Mouse (Mus musculus) neural tube, embryonic 11.5 days (tissue): ENCODE data around the gene Hopx. TPM values are rescaled to one million over a fixed set of nuclear protein-coding genes. Genes with fewer than 3 reads are reported as not detected.
A peak's percentile ranks its signal among the peaks of the same experiment; 100 is the strongest.

ENCODE experiments used
- ATAC-seq: fragments of 200-750 bp; cut with Nextera tagmentation; 2 replicates; pipeline ENCODE4 v1.8.0; 2017; ENCODE audit warnings: moderate number of reproducible peaks, mild to moderate bottlenecking, moderate TSS enrichment, moderate library complexity; ENCODE audit not compliant: insufficient read depth, low FRiP score, low TSS enrichment
- DNase-seq: peaks from one replicate; pipeline ENCODE4 v3.0.0-alpha.2; 2015; ENCODE audit warnings: low spot score
- H3K27ac ChIP-seq: fragments of 300-500 bp; sonication (generic); 2 replicates; pipeline ENCODE4 v1.5.1; 2014; ENCODE audit warnings: low read depth, mild to moderate bottlenecking, low read length
- H3K27me3 ChIP-seq: fragments of 300-500 bp; sonication (generic); 2 replicates; pipeline ENCODE4 v1.6.1; 2014; ENCODE audit warnings: mild to moderate bottlenecking, low read length, mixed read lengths; ENCODE audit not compliant: control insufficient read depth, insufficient read depth
- H3K36me3 ChIP-seq: fragments of 300-500 bp; sonication (generic); 2 replicates; pipeline ENCODE4 v1.6.1; 2014; ENCODE audit warnings: mild to moderate bottlenecking, low read length, moderate library complexity, mixed read lengths; ENCODE audit not compliant: control insufficient read depth, insufficient read depth
- H3K4me1 ChIP-seq: fragments of 300-500 bp; sonication (generic); 2 replicates; pipeline ENCODE4 v1.6.1; 2014; ENCODE audit warnings: low read length, mixed read lengths; ENCODE audit not compliant: control insufficient read depth, insufficient read depth
- H3K4me2 ChIP-seq: fragments of 300-500 bp; sonication (generic); 2 replicates; pipeline ENCODE4 v1.6.1; 2014; ENCODE audit warnings: low read depth, mild to moderate bottlenecking, moderate library complexity
- H3K4me3 ChIP-seq: fragments of 300-500 bp; sonication (generic); 2 replicates; pipeline ENCODE4 v1.5.1; 2014; ENCODE audit warnings: low read depth, low read length
- H3K9ac ChIP-seq: fragments of 300-500 bp; sonication (generic); 2 replicates; pipeline ENCODE4 v1.6.1; 2014; ENCODE audit warnings: mild to moderate bottlenecking, low read length
- H3K9me3 ChIP-seq: fragments of 300-500 bp; sonication (generic); 2 replicates; pipeline ENCODE4 v1.6.1; 2016; ENCODE audit warnings: low read length; ENCODE audit not compliant: control insufficient read depth
- WGBS: fragments of 180-500 bp; shearing (Covaris S2); extraction: QIAGEN DNeasy Blood & Tissue Kit; methylation state at CpG from one replicate; pipeline ENCODE4 v1.1.7; 2014; 5-methylcytosine and 5-hydroxymethylcytosine counted together
- polyA plus RNA-seq: library from polyadenylated mRNA; unstranded; fragments of >200 nt; fragmentation: Nextera tagmentation; extraction: Ambion mirVana; gene quantifications from 2 replicates; pipeline ENCODE4 v1.2.1, GENCODE M21; 2014

The Hopx gene
- polyA plus RNA-seq, 1 experiment from 2014 or later, result 1.6 TPM

DNA sequence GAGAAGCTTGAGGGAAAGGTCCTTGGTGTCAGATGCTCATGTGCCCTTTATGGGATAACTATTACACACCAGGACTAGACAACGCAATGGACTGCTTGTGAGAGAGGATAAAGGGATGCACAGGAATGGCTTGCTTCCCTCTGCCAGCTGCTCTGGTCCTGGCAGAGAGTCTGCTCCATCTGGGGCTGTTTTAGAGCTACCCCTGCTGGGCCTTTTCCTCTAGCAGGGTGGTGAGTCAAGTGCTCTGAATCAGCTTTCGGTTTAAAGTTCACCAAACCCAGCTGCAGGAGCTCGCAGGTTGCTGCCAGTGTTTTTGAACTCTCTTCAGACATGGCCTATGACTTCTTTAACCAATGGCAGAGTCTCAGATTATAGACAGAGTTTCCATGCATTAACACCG, 39.0 kb downstream of the Hopx start:
- 93% methylated on average over 4 of the region's 4 CpGs for WGBS
- no peak for ATAC-seq
- no peaks in the 10 kb centered on the region for H3K4me1 ChIP-seq

GRCm38 (mm10) chr5:77074914-77075313, 40.0 kb downstream of the Hopx start:
- ATAC-seq (no peak), DNase-seq (no peak)
- no peaks in the 10 kb centered on the region for H3K9me3 ChIP-seq
- H3K9ac ChIP-seq, result no peak overlapping the region
- no peaks in the 10 kb centered on the region for H3K36me3 ChIP-seq
- 84% methylated on average over 2 of the region's 2 CpGs for WGBS
- H3K4me2 ChIP-seq, result no peak overlapping the region
- H3K27ac ChIP-seq, result no peak overlapping the region
- H3K4me3 ChIP-seq, result no peak overlapping the region
- no peaks in the 10 kb centered on the region for H3K27me3 ChIP-seq
- no peaks in the 10 kb centered on the region for H3K4me1 ChIP-seq

More for the DNA sequence above, 39.0 kb downstream of the Hopx start:
- no peak overlapping the region for H3K27ac ChIP-seq
- H3K9ac ChIP-seq, result no peak overlapping the region
- H3K36me3 ChIP-seq, result no peaks in the 10 kb centered on the region
- no peaks in the 10 kb centered on the region for H3K9me3 ChIP-seq
- no peak overlapping the region for H3K4me3 ChIP-seq
- no peak for DNase-seq
- no peak overlapping the region for H3K4me2 ChIP-seq
- no peaks in the 10 kb centered on the region for H3K27me3 ChIP-seq

GRCm38 (mm10) chr5:77073794-77074193, 41.1 kb downstream of the Hopx start:
- DNase-seq (no peak), ATAC-seq (no peak)
- no peaks in the 10 kb centered on the region for H3K4me1 ChIP-seq
- no peaks in the 10 kb centered on the region for H3K9me3 ChIP-seq
- no peak overlapping the region for H3K4me2 ChIP-seq
- no peak overlapping the region for H3K27ac ChIP-seq
- H3K27me3 ChIP-seq, result no peaks in the 10 kb centered on the region
- no peak overlapping the region for H3K4me3 ChIP-seq
- no peaks in the 10 kb centered on the region for H3K36me3 ChIP-seq
- H3K9ac ChIP-seq, result no peak overlapping the region
- 85% methylated on average over 8 of the region's 8 CpGs for WGBS

- no peaks in the 10 kb centered on the region for H3K9me3 ChIP-seq
Observed at GRCm38 (mm10) chr5:77071626-77072025, 43.3 kb downstream of the Hopx start.

DNA sequence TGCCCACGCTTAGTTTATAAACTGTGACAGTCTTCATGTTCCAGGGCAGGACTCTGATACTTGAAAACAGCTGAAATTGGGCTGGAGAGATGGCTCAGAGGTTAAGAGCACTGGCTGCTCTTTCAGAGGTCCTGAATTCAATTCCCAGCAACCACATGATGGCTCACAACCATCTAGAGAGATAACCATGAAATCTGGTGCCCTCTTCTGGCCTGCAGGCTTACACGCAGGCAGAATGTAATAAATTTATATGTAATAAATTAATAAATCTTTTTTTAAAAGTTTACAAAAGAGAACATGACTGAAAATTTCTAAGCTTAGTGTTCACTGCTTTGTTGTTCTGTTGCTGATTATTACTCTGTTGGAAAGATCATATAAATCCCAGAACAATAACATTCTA, 43.9 kb downstream of the Hopx start:
- Histone ChIP-seq H3K9me3 (no peaks in the 10 kb centered on the region), H3K9ac (no peak overlapping the region), H3K27me3 (no peaks in the 10 kb centered on the region), H3K36me3 (no peaks in the 10 kb centered on the region), H3K4me2 (no peak overlapping the region), H3K27ac (no peak overlapping the region), H3K4me1 (no peaks in the 10 kb centered on the region), H3K4me3 (no peak overlapping the region)
- no peak for DNase-seq
- no peak for ATAC-seq
- WGBS, result 87% methylated on average over 2 of the region's 2 CpGs

More at GRCm38 (mm10) chr5:77071626-77072025, 43.3 kb downstream of the Hopx start:
- Histone ChIP-seq H3K4me2 (no peak overlapping the region), H3K27ac (no peak overlapping the region), H3K27me3 (no peaks in the 10 kb centered on the region), H3K4me3 (no peak overlapping the region), H3K36me3 (no peaks in the 10 kb centered on the region), H3K4me1 (no peaks in the 10 kb centered on the region), H3K9ac (no peak overlapping the region)
- 84% methylated on average over 3 of the region's 3 CpGs for WGBS
- no peak for DNase-seq
- no peak for ATAC-seq

DNA sequence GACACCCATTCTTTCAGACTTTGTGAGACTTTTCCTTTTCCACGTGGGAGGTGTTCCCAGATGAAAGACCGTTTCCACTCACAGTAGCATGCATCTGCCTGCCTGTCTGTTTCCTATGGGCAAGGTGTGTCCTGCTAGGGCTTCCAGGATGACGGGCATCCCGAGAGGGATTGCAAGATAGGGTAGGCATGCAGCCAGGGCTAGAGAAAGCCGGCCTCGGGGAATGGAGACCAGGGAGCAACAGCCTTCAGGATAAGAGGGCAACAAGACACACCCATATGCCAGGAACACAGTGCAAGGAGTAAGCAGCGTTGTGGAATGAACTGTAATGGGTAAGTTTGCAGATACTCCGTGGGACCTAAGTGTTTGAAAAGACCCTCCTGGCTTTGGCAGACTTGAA, 47.6 kb downstream of the Hopx start:
- H3K27me3 ChIP-seq, result no peaks in the 10 kb centered on the region
- ATAC-seq (no peak), DNase-seq (no peak)
- H3K9me3 ChIP-seq, result no peaks in the 10 kb centered on the region
- H3K9ac ChIP-seq, result no peak overlapping the region
- no peaks in the 10 kb centered on the region for H3K36me3 ChIP-seq
- H3K27ac ChIP-seq, result no peak overlapping the region
- no peak overlapping the region for H3K4me3 ChIP-seq
- 83% methylated on average over 8 of the region's 8 CpGs for WGBS
- H3K4me1 ChIP-seq, result no peaks in the 10 kb centered on the region
- H3K4me2 ChIP-seq, result no peak overlapping the region

GRCm38 (mm10) chr5:77061372-77062038, 53.4 kb downstream of the Hopx start:
- DNase-seq (peak; percentile 53), ATAC-seq (no peak)
- Histone ChIP-seq H3K9me3 (no peaks in the 10 kb centered on the region), H3K27ac (no peak overlapping the region), H3K4me2 (no peak overlapping the region), H3K4me3 (no peak overlapping the region), H3K36me3 (no peaks in the 10 kb centered on the region), H3K27me3 (no peaks in the 10 kb centered on the region), H3K9ac (no peak overlapping the region), H3K4me1 (no peaks in the 10 kb centered on the region)
- 33% methylated on average over 17 of the region's 17 CpGs for WGBS

DNA sequence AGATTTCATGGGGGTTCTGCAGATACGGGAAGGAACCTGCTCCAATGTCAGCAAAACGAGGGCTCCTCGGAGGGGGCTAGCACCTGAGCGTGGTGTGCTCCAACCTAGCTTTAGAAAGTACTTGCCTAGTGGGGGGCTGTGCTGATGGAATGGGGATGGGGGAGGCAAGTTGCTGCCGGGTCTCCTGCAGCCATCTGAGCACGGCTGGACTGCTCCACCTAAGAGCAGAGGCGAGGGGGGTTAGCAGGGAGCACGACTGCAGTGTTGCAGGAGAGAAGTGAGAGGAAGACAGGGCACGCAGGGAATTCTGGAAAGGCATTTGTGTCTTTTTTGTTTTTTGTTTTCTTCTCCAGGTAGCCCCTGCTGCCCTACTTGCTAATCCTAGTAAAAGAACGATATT, 54.6 kb downstream of the Hopx start:
- Histone ChIP-seq H3K4me3 (no peak overlapping the region), H3K36me3 (no peaks in the 10 kb centered on the region), H3K27me3 (no peaks in the 10 kb centered on the region), H3K9ac (no peak overlapping the region), H3K27ac (no peak overlapping the region), H3K9me3 (no peaks in the 10 kb centered on the region), H3K4me2 (no peak overlapping the region), H3K4me1 (no peaks in the 10 kb centered on the region)
- ATAC-seq (no peak), DNase-seq (no peak)
- WGBS, result 43% methylated on average over 10 of the region's 10 CpGs

- no peak overlapping the region for H3K4me2 ChIP-seq
- ATAC-seq (no peak), DNase-seq (no peak)
- no peaks in the 10 kb centered on the region for H3K36me3 ChIP-seq
- no peak overlapping the region for H3K9ac ChIP-seq
- no peaks in the 10 kb centered on the region for H3K9me3 ChIP-seq
- 67% methylated on average over 12 of the region's 12 CpGs for WGBS
- no peak overlapping the region for H3K4me3 ChIP-seq
- H3K4me1 ChIP-seq, result no peaks in the 10 kb centered on the region
- no peaks in the 10 kb centered on the region for H3K27me3 ChIP-seq
- H3K27ac ChIP-seq, result no peak overlapping the region
Observed at GRCm38 (mm10) chr5:77056881-77057440, 58.0 kb downstream of the Hopx start.
